Mouse (Mus musculus) lung, embryonic 14.5 days (tissue): ENCODE data around the gene Jpt1. TPM values are rescaled to one million over a fixed set of nuclear protein-coding genes. Genes with fewer than 3 reads are reported as not detected.
"Not testable (repeated sequence)": the region's sequence is repeated elsewhere in the genome, so short reads cannot be mapped to it uniquely, and the experiment has no call there.

Source experiments
- ATAC-seq: fragments of 200-750 bp; cut with Nextera tagmentation; 2 replicates; pipeline ENCODE4 v1.8.0; 2017; ENCODE audit warnings: mild to moderate bottlenecking, moderate TSS enrichment, moderate library complexity; ENCODE audit not compliant: insufficient read depth
- DNase-seq: peaks from one replicate; pipeline ENCODE4 v3.0.0-alpha.2; 2015
- H3K27ac ChIP-seq: fragments of 300-500 bp; sonication (generic); 2 replicates; pipeline ENCODE4 v1.5.1; 2014; ENCODE audit warnings: low read depth, mild to moderate bottlenecking, moderate library complexity
- H3K27me3 ChIP-seq: fragments of 300-500 bp; sonication (generic); 2 replicates; pipeline ENCODE4 v1.6.1; 2014; ENCODE audit warnings: low read length, control low read depth; ENCODE audit not compliant: insufficient read depth
- H3K36me3 ChIP-seq: fragments of 300-500 bp; sonication (generic); 2 replicates; pipeline ENCODE4 v1.6.1; 2014; ENCODE audit warnings: control low read depth; ENCODE audit not compliant: insufficient read depth
- H3K4me1 ChIP-seq: fragments of 300-500 bp; sonication (generic); 2 replicates; pipeline ENCODE4 v1.6.1; 2014; ENCODE audit warnings: antibody characterized with exemption, control low read depth; ENCODE audit not compliant: insufficient read depth
- H3K4me2 ChIP-seq: fragments of 300-500 bp; sonication (generic); 2 replicates; pipeline ENCODE4 v1.6.1; 2014; ENCODE audit warnings: mild to moderate bottlenecking
- H3K4me3 ChIP-seq: fragments of 300-500 bp; sonication (generic); 2 replicates; pipeline ENCODE4 v1.5.1; 2014; ENCODE audit warnings: low read depth, low read length
- H3K9ac ChIP-seq: fragments of 300-500 bp; sonication (generic); 2 replicates; pipeline ENCODE4 v1.6.1; 2014
- H3K9me3 ChIP-seq: fragments of 300-500 bp; sonication (generic); 2 replicates; pipeline ENCODE4 v1.6.1; 2016; ENCODE audit warnings: low read depth, low read length, control low read depth
- CTCF ChIP-seq: IDR thresholded peaks from 2 replicates; pipeline ENCODE4 v1.5.1; 2016; ENCODE audit warnings: antibody characterized with exemption, low read depth
- WGBS: fragments of 180-500 bp; shearing (Covaris S2); extraction: QIAGEN DNeasy Blood & Tissue Kit; methylation state at CpG from one replicate; pipeline ENCODE4 v1.1.7; 2014; 5-methylcytosine and 5-hydroxymethylcytosine counted together
- polyA plus RNA-seq: library from polyadenylated mRNA; unstranded; fragments of >200 nt; fragmentation: Nextera tagmentation; extraction: Ambion mirVana; gene quantifications from 2 replicates; pipeline ENCODE4 v1.2.1, GENCODE M21; 2014

The Jpt1 gene
- polyA plus RNA-seq, 1 experiment from 2014 or later: 521 TPM

GRCm38 (mm10) chr11:115536038-115536681, 22.0 kb upstream of the Jpt1 start, which contains the start of gene Sumo2:
TSS of gene Sumo2 (minus strand) at chr11:115536276.
- peak within 1 kb of the TSS; percentile 98 for H3K9ac ChIP-seq
- no peak for TF ChIP-seq CTCF
- DNase-seq: peak; percentile 98
- H3K9me3 ChIP-seq: no peaks in the 10 kb centered on the region
- H3K4me1 ChIP-seq: 0 out of 2 replicates have a peak, but pooled peaks cover 6% of the 10 kb centered on the region
- H3K4me2 ChIP-seq: peak within 1 kb of the TSS; percentile 71
- H3K36me3 ChIP-seq: peaks cover 34% of the 10 kb centered on the region
- ATAC-seq: peak; percentile 90
- peak within 1 kb of the TSS; percentile 98 for H3K4me3 ChIP-seq
- peak within 1 kb of the TSS; percentile 100 for H3K27ac ChIP-seq
- H3K27me3 ChIP-seq: no peaks in the 10 kb centered on the region
- WGBS: under 1% methylated on average over 61 of the region's 70 CpGs

GRCm38 (mm10) chr11:115535401-115536037, 21.3 kb upstream of the Jpt1 start:
- peak; percentile 76 for ATAC-seq

DNA sequence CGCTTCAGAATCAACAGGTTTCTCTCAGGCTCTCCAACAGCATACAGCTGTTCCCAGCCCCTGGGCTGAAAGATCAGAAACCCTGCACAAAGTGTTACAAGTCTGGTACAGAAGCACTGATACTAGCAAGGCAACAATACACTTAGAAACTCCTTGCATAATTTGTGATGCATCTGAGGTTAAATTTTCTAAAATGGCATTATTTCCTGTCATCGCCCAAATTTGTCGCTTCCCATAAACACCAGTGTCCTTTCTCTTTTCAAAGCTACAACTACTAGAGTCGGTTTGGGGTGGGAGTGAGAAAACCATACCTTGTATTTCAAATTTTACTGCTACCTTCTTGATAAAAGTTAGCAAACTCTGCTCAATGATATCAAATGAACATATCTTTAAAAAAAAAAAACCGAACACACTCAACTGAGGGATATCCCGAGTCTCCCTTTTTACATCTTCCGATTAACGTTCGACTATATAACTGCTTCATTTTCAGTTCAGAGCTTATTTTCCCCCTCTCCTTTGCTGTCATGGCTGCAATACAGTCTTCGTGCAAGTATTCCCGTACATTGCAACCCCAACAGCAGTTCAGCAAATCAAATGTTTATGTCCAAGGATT, 20.7 kb upstream of the Jpt1 start:
- no peak for TF ChIP-seq CTCF
- Histone ChIP-seq H3K4me3 (peak overlapping the region; percentile 98), H3K9me3 (no peaks in the 10 kb centered on the region), H3K4me2 (peak overlapping the region; percentile 71), H3K27me3 (no peaks in the 10 kb centered on the region), H3K27ac (peak overlapping the region; percentile 100), H3K9ac (peak overlapping the region; percentile 98), H3K4me1 (0 out of 2 replicates have a peak, but pooled peaks cover 6% of the 10 kb centered on the region), H3K36me3 (peaks cover 44% of the 10 kb centered on the region)
- DNase-seq (peak; percentile 36), ATAC-seq (no peak)
- 3% methylated on average over 11 of the region's 11 CpGs for WGBS

More at GRCm38 (mm10) chr11:115535401-115536037, 21.3 kb upstream of the Jpt1 start:
- H3K4me3 ChIP-seq: peak overlapping the region; percentile 98
- peak; percentile 79 for DNase-seq
- peak overlapping the region; percentile 71 for H3K4me2 ChIP-seq
- TF ChIP-seq CTCF: no peak
- 0 out of 2 replicates have a peak, but pooled peaks cover 6% of the 10 kb centered on the region for H3K4me1 ChIP-seq
- WGBS: under 1% methylated on average over 69 of the region's 84 CpGs
- peak overlapping the region; percentile 100 for H3K27ac ChIP-seq
- H3K9me3 ChIP-seq: no peaks in the 10 kb centered on the region
- peak overlapping the region; percentile 98 for H3K9ac ChIP-seq
- H3K36me3 ChIP-seq: peaks cover 37% of the 10 kb centered on the region
- no peaks in the 10 kb centered on the region for H3K27me3 ChIP-seq

GRCm38 (mm10) chr11:115526446-115526845, 12.3 kb upstream of the Jpt1 start:
- WGBS: 67% methylated on average over 3 of the region's 3 CpGs
- H3K4me3 ChIP-seq, H3K27me3 ChIP-seq, H3K27ac ChIP-seq, H3K9me3 ChIP-seq, ATAC-seq, H3K4me2 ChIP-seq, DNase-seq, H3K9ac ChIP-seq, H3K4me1 ChIP-seq: not testable (repeated sequence)
- H3K36me3 ChIP-seq: peaks cover 84% of the 10 kb centered on the region

DNA sequence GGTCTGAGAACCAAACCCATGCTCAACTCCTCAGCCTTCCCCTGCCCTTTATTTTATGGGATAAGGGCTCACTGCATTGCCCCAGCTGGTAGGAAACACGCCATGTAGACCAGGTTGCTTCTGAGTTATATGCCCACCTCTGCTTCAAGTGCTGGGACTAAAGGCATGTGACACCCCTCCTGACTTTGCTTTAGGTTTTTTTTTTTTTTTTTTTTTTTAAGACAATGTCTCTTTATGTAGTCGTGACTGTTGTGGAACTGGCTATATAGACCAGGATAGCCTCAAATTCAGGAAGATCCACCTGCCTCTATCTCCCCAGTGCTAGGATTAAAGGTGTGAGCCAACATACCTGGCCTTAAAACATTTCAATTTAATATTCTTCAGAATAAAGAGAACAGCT, 8.5 kb upstream of the Jpt1 start:
- Histone ChIP-seq H3K4me1 (no peaks in the 10 kb centered on the region), H3K27me3 (no peaks in the 10 kb centered on the region), H3K9ac (no peak overlapping the region), H3K36me3 (peaks cover 56% of the 10 kb centered on the region), H3K4me3 (no peak overlapping the region), H3K27ac (no peak overlapping the region), H3K9me3 (no peaks in the 10 kb centered on the region), H3K4me2 (no peak overlapping the region)
- no peak for TF ChIP-seq CTCF
- DNase-seq (no peak), ATAC-seq (no peak)
- 69% methylated on average over 2 of the region's 2 CpGs for WGBS

DNA sequence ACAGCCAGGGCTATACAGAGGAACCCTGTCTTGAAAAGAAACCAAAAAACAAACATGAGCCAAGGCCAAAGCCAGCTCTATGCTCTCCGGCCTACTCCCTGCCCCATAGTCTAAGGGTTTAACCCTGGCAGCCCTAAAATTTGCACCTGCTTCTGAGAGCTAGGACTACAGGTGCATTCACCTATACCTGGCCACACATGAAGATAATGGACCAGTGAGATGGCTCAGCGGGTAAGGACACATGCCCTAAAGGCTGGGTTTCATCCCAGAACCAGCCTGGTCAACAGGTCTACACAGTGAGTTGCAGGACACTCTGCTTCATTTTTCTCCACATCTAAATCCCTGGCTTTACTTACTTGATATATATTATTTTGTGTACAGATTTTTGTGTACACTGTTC, 8.1 kb upstream of the Jpt1 start:
- Histone ChIP-seq H3K27me3 (no peaks in the 10 kb centered on the region), H3K4me1 (no peaks in the 10 kb centered on the region), H3K9me3 (no peaks in the 10 kb centered on the region), H3K36me3 (peaks cover 51% of the 10 kb centered on the region), H3K4me3 (no peak overlapping the region), H3K4me2 (no peak overlapping the region), H3K27ac (no peak overlapping the region), H3K9ac (no peak overlapping the region)
- WGBS: 83% methylated on average over 2 of the region's 2 CpGs
- ATAC-seq (no peak), DNase-seq (no peak)
- TF ChIP-seq CTCF: no peak

- H3K4me2 ChIP-seq: no peak overlapping the region
- no peaks in the 10 kb centered on the region for H3K4me1 ChIP-seq
- DNase-seq: no peak
- 79% methylated on average over 4 of the region's 4 CpGs for WGBS
- ATAC-seq: no peak
- no peak overlapping the region for H3K4me3 ChIP-seq
- H3K9me3 ChIP-seq: no peaks in the 10 kb centered on the region
- no peak overlapping the region for H3K27ac ChIP-seq
- peaks cover 39% of the 10 kb centered on the region for H3K36me3 ChIP-seq
- no peak for TF ChIP-seq CTCF
- H3K9ac ChIP-seq: no peak overlapping the region
- H3K27me3 ChIP-seq: no peaks in the 10 kb centered on the region
These were observed 6.9 kb upstream of the Jpt1 start for GRCm38 (mm10) chr11:115521080-115521479.
